Mouse (Mus musculus): ENCODE measurements around the gene Tjp3.

The Tjp3 gene

DNA sequence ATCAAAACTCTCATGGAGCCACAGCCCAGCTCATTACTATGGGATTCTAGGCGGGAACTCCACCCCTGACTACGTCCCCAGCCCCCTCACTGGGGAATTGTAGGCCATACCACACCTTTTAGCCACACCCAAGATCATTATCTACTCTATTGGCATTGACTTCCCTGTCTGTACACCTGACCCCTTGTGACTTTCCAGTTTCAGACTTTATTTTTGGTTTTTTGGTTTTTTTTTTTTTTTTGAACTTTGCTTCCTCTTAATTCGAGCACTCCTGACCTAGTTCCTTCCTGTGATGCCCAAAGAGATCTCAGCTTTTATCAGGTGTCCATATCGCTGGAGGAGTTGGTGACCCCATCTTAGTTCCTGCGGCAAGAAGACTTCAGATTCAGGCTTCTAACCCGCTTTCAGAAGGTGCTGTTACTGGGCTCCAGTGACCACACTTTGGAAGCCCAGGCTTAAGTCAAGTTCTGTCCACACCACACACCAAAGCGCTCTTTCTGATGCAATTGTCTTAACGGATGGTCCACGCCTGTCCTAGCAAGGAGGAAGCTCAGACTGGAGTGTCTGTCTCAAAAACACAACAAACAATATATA is at the start of gene Tjp3:
TSS of gene Tjp3 (minus strand) at position 71 of the 594 bp plus-strand sequence.
- in situ Hi-C loops (cut with MboI; ENCODE audit: unreplicated experiment in 2 of 2), result loop anchor here in 1 of 2 experiments (5.0 kb wide), 1 partner anchor 51 kb away; the partner anchor contains the start of gene Gipc3

DNA sequence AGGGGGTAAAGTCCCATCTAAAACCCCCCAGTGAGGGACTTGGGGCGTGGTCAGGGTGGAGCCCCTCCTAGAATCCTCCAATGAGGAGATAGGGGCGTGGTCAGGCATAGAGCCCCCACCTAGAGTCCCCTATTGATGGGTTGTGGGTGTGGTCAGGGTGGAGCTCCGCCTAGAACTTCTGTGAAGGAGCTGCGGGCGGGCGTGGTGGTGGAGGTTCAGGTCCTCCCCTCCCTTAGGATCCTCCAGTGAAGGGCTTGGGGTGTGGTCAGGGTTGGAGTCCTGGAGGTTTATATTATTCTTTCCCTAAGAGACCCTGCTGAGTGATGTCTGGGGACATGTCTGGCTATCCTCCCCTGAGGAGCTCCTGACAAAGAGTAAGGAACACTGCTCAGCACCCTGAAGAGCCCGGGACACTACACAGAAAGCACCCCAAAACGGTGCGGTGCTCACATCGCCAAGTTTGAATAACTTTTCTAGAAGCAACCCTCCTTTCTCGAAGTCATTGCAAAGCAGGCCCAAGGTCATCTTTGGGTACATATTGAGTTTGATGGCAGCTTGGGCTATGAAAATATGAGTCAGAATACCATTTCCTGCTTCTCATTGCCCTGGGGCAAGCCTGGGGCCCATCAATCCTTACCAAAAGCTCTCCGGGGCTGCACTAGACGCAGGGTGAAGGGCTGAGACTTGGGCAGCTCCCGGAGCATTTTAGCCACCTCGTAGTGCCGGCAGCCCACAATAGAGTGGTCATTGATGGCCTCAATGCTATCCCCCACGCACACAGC is 49.4 kb upstream of the Tjp3 start:
- in situ Hi-C loops (cut with MboI; ENCODE audit: unreplicated experiment in 2 of 2), result loop anchor here (5.0 kb wide), 2 partner anchors 48 to 53 kb away; partner anchors contain the start of genes Pip5k1c (in 1 of the 2) and Tjp3 (in 1 of the 2)

DNA sequence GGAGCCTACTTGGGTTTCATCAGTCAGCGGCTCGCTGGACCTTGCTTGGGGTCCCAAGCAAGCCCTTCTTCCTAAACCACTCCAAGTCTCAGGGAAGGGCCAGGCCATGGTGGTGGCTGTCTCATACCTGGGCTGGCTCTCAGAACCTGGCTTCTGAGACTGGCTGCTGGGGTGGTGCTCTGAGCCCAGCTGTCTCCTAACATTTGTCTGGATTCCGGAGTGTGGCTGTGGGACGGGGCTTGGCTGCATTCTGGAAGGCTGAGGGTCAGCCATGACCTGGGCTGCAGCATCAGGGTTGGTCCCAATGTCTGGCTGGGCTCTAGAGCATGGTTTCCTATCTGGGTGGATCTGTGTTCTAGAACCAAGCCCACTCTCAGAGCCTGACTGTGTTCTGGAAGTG is 45.2 kb upstream of the Tjp3 start:
- in situ Hi-C loops (cut with MboI; ENCODE audit: unreplicated experiment in 2 of 2), result no loop called here

DNA sequence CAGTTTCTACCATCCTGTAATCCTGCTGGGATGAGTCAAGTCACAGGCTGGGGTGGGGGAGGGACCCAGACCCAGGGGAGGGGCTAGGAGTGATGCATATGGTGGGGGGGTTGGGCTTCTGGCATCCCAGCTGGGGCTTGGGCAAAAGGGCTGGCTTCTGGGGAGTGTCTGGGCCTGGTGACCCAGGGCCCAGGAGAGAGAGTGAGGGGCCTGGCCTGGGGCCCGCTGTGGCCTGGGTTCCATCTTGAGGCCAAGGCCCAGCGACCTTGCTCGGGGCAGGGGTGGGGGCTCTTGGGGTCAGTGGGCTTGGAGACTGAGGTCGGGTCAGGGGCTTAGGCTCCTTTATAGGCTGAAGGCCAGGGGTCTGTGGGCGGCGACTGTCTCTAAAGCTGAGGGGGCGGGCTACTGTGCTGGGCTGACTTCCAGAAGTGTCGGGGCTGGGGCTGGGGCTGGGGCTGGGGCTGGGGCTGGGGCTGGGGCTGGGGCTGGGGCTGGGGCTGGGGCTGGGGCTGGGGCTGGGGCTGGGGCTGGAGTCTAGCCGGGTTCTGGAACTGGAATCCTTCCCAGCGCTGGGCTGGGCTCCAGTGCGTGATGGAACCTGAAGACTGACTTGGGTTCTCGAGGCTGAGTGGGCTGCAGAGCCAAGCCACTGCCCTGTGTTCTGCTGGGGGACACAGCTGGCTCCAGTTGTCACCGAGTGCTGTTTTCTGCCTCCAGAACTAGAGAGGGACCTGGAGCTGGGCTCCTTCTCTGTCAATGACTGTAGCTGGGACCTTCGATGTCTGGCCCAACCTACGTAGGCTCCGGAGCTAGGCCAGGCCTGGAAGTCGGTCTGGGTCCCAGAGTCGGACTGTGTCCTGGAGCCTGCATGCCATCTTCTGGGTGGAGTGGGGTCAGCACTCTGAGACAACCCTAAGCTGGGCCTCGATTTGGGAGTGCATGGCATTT is 44.3 kb upstream of the Tjp3 start:
- in situ Hi-C loops (cut with MboI; ENCODE audit: unreplicated experiment in 2 of 2), result no loop called here

DNA sequence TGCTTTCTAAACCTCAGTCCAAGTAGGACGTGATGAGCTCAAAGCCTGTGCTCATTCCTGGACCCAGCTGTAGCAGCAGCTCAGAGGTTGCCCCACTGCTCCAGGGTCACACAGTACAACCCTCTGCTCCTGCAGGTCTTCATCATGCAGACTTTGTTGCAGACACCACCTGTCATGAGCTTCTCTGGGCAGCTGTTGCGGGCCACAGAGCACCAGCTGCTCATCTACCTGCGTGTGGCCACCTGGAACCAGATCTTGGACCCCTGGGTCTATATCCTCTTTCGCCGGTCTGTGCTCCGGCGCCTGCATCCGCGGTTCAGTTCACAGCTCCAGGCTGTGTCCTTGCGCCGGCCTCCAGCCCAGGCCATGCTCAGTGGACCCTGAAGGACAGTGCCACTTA is 42.9 kb upstream of the Tjp3 start:
- in situ Hi-C loops (cut with MboI; ENCODE audit: unreplicated experiment in 2 of 2), result no loop called here

DNA sequence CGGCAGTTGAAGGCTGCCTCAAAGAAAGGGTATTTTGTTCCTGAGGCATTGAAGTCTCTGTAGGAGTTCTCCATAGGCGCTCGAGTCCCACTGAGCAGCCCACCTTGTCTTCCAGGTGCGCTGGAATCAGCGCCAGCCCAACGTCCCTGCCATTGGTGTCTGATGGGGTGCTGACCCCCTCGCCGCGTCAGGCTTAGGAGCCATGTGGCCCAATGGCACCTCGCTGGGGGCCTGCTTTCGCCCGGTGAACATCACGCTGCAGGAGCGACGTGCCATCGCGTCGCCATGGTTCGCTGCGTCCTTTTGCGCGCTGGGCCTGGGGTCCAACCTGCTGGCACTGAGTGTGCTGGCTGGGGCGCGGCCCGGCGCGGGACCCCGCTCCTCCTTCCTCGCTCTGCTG is 40.9 kb upstream of the Tjp3 start:
- in situ Hi-C loops (cut with MboI; ENCODE audit: unreplicated experiment in 2 of 2), result no loop called here

DNA sequence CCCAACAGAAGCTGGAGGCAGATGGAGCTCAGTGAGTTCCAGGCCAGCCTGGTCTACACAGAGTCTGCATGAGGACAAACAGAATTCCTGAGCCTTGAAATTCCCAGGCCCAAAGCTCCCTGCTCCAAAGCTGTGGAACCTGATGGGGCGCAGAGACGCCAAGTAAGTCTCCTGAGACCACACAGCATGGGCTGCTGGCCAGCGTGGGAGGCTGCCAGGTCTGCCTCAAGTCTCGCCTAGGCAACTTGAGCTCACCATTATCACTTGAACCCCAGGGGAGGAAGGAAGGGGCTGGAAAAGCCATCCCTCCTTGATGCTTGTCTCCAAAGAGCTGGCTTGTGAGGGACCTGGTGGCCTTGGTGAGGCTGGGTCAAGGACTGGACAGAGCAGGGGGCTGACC is 38.6 kb upstream of the Tjp3 start:
- in situ Hi-C loops (cut with MboI; ENCODE audit: unreplicated experiment in 2 of 2), result no loop called here

DNA sequence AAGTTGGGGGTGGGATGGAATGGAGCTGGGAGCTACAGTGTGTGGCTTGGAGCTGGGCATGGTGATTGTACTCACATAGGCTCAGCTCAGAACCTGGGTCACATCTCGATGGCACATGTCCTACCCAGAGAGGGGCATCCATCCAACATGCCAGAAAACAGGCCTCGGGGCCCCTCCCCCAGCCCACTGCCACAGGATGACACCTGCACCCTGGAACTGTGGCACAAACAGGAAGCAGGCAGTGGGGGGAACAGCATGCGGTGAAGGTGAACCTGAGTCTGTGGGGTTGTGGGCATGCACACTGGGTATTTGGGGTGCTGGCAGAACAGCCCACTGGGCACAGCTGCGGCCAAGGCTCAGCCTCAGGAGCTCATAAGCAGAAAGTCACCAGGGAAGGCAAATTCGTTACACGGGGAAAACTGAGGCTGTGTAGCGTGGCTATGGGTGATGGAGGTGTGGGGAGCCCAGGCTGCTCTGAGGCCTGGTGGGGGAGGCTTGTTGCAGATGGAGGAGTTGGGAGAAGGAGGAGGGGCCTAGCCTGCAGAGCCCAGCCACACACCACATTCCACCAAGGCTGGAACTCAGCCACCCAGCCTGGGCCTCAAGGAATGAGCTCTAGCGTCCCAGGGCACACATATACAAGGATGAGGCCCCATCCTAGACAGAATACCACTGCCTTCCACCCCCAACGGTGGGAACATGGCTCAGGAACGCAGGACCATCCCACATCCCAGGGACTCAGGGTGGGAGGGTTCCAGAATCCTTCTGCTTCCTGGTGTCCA is 38.0 kb upstream of the Tjp3 start:
- in situ Hi-C loops (cut with MboI; ENCODE audit: unreplicated experiment in 2 of 2), result no loop called here

DNA sequence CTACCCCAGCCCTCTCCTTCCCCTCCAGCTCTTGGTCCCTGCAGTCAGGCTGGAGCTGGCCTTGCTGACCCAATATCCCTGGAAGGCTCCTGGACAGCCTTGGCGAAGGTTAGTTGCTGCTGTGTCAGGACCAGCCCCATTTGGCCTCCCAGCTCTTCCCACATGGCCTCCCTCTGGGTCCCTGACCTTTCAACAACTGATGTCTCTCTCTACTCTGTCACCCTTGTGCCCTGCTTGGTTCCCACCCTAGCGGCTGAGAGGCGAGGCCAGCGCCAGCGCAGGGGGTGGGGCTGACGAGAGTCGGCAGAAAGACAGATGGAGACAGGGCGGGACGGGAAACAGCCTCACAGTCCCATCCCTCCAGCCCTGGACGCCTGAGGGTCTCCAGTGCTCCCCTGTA is 37.0 kb upstream of the Tjp3 start, which contains the start of gene Tbxa2r:
TSS of gene Tbxa2r (plus strand) at position 346 of the 400 bp plus-strand sequence.
- in situ Hi-C loops (cut with MboI; ENCODE audit: unreplicated experiment in 2 of 2), result no loop called here

DNA sequence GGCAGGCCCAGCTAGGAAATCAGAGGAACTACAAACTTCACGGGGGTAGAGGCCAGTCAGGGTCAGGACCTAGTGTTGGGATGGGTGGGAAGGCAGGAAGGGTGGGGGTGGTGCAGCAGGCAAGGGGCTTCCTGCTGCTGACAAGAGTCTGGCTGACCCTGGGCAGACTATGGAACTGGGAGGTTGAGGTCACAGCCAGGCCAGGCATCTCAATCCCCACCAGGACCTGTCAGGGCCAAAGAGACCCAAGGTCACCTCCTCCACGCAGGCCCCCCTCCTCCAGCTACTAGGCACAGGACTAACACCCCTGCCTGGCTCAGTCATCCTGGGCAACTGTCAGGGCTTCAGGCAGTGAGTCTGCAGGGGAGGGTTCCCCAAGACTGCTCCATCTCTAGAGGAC is 36.6 kb upstream of the Tjp3 start:
- in situ Hi-C loops (cut with MboI; ENCODE audit: unreplicated experiment in 2 of 2), result no loop called here

DNA sequence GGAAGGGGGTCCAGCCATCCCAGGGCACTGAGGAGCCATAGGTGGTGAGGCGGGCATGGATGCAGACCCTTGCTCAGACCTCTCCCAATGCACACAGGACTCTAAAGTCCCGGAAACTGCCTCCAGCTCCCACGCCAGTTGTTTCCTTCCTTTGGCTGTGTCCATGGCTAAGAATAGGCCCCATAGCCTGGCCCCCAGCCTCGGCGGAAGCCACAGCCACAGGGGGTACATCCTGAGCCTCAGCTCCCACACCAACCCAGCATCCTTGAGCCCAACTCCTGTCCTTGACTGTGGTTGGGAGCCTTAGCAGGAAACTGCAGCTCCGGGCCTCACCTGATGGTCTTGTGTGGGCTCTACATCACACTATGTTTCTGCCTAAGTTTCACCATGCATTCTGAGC is 35.5 kb upstream of the Tjp3 start:
- in situ Hi-C loops (cut with MboI; ENCODE audit: unreplicated experiment in 2 of 2), result no loop called here

DNA sequence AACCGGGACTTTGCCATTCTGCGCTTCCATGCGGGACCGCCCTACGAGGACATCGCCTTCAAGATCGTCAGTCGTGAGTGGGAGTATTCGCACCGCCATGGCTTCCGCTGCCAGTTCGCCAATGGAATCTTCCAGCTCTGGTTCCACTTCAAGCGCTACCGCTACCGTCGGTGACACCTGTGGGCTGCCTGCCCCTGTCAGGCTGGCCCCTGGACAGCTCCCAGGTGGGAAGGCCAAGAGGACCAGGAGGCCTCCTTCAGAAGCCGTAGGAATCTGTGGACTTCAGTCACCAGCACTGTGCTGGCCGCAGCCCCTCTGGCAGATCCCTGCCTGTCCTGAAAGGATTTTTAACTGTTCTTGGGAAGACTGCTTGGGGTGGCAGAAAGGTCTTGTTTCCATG is 34.4 kb upstream of the Tjp3 start:
- in situ Hi-C loops (cut with MboI; ENCODE audit: unreplicated experiment in 2 of 2), result no loop called here

DNA sequence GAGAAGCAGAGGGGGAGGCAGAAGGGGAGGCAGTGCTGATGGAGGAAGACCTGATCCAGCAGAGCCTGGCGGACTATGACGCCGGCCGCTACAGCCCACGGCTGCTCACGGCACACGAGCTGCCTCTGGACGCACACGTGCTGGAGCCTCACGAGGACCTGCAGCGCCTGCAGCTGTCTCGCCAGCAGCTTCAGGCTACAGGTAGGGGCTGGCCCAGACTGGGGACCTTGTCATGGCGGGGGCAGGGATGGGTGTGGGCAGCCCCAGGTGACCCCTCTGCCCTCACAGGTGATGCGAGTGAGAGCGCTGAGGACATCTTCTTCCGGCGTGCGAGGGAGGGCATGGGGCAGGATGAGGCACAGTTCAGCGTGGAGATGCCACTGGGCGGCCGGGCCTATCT is 33.8 kb upstream of the Tjp3 start:
- in situ Hi-C loops (cut with MboI; ENCODE audit: unreplicated experiment in 2 of 2), result no loop called here

DNA sequence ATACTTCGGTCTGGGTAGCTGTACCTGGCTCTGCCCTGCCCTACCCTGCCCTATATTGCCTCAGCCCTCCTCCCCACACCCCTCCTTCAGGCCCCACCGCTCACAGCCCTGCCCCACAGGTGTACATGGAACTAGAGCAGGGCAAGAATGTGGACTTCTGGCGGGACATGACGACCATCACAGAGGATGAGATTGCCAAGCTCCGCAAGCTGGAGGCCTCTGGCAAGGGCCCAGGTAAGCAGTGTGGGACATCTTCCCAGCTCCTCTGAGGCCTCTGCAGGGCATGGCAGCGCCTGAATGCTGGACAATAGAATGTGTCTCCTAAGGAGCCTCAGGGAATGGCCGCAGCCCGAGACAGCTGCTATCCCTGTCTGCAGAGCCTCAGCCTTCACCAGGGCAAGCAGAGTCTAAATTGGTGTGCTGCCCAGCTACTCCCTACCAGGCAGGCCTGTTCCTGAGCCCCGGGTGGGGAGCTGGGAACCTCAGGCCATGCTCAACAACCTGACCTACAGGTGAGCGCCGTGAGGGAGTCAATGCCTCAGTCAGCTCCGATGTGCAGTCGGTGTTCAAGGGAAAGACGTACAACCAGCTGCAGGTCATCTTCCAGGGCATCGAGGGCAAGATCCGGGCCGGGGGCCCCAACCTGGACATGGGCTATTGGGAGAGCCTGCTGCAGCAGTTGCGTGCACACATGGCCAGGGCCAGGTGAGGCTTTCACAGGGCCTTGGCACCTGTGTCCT is 32.6 kb upstream of the Tjp3 start:
- in situ Hi-C loops (cut with MboI; ENCODE audit: unreplicated experiment in 2 of 2), result no loop called here

DNA sequence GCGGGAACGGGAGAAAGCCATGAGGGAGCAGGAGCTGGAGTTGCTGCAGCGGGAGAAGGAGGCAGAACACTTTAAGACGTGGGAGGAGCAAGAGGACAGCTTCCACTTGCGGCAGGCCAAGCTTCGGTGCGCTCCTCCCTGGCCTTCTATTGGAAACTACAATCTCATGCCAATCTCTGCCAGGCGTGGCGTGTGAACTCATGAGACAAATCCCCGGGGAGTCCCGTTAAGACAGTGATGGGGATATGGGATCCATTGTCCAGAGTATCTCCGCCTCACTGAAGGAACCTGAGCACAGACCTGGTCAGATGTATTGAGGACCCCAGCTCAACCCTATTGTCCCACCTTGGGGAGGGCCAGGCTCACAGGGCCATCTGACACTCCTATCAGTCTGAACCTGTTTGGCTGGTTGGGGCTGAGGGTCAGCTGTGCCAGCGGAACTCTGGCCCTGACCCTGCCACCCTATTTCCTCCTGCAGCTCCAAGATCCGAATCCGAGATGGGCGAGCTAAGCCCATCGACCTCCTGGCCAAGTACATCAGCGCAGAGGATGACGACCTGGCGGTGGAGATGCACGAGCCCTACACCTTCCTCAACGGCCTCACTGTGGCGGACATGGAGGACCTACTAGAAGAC is 31.9 kb upstream of the Tjp3 start:
- in situ Hi-C loops (cut with MboI; ENCODE audit: unreplicated experiment in 2 of 2), result no loop called here

DNA sequence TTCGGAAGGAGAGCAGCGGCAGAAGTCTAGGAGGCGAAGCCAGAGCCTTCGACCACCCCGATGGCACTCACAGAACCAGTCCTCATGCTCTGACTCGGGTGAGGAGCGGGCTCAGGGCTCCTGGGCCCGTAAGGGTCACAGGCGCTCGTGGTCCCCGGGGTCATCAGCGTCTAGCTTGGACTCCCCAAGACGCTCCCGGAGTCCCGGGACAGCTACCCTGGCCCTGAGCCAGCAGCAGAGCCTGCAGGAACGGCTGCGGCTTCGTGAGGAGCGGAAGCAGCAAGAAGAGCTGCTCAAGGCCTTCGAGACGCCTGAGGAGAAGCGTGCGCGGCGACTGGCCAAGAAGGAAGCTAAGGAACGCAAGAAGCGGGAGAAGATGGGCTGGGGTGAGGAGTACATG is 31.1 kb upstream of the Tjp3 start:
- in situ Hi-C loops (cut with MboI; ENCODE audit: unreplicated experiment in 2 of 2), result no loop called here

DNA sequence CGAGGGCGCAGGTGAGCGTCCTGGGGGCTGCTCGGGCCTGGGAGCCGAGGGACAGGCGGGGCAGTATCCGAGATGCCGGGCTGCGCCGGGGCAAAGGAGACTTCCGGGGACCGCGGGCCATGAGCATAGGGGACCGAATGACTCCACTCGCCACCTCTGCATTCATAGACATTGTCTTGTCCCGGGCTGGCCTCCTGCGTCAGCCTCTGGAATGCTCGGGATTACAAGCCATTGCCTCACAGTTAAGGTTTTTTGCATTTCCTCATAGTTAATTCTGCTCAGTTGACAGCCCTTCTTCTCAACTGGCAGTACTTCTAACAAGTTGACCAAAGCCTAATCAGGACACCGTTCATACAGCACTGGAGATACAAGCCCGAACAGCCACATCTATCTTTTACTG is 30.1 kb upstream of the Tjp3 start:
- in situ Hi-C loops (cut with MboI; ENCODE audit: unreplicated experiment in 2 of 2), result no loop called here

DNA sequence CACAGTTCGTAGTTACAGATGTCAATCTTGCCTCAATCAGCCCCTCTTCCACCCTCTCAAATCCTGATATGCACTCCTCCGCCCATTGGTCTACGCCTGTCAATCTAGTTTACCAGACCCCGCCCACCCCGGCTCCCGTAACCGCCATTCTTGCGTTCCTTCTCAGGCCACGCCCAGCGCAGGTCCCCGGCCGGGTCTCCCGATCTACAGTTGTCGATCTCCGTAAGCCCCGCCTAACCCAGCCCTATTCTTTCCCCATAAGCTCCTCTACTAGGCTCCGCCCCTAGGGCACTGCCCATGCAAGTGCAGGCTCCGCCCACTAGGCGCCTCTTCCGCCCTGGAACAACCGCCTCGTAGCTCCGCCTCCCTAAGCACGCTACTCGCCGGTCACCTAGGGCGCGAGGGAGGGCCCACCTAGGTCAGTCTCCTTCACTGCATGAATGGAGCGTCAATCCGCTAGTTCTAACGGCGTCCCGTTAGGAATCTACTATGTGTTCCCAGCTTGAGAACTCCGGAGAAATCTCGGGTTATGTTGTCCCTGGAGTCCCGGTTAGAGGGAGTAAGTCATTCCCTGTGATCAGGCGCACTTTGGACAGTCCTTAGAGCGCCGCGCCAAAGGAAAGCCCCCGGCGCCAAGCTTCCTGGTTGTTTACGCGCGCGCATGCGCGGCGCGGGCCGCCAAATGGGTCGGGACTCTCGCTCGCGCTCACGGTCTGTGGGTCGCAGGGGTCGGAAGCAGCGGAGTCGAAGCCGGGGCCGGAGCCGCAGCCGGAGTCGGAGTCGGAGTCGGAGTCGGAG is 29.4 kb upstream of the Tjp3 start, which contains the start of gene Cactin:
TSS of gene Cactin (plus strand) at position 554 of the 798 bp plus-strand sequence.
- in situ Hi-C loops (cut with MboI; ENCODE audit: unreplicated experiment in 2 of 2), result no loop called here

Measured in v-Abl transformed pro-B cells (cell line).